Mouse (Mus musculus) megakaryocyte, embryonic 14.5 days (primary cell): ENCODE measurements around the gene Gm20388.

ENCODE experiments used
- FLI1 ChIP-seq: IDR thresholded peaks from 2 replicates; pipeline ENCODE4 v1.6.1; 2012; ENCODE audit warnings: low read length, inconsistent platforms, mixed read lengths
- GATA1 ChIP-seq: IDR thresholded peaks from 3 replicates; pipeline ENCODE4 v1.6.1; 2012; ENCODE audit warnings: mixed read lengths, low read length, inconsistent platforms, borderline replicate concordance

GRCm38 (mm10) chr8:124002546-124003108, 4092.0 kb downstream of the Gm20388 start:
- TF ChIP-seq GATA1 (no peak), FLI1 (no peak)
